Mouse (Mus musculus): ENCODE measurements at regions not wholly inside any gene's neighbourhood (a gene's known extent, or its start where the extent isn't known, plus 50 kb on each side); places are given as distances from the start of the nearest gene placed in this dataset.

- DNase-seq (ENCODE audit: low read depth, low spot score), result no peak
Observed at GRCm38 (mm10) chr15:94049638-94050273, 415.5 kb downstream of the Adamts20 start.

- DNase-seq (ENCODE audit: low read depth, low spot score), result peak; percentile 55
Observed at GRCm38 (mm10) chr15:94046186-94046585, 419.0 kb downstream of the Adamts20 start.

GRCm38 (mm10) chr15:94045131-94045756 lies 420.0 kb downstream of the Adamts20 start:
- peak; percentile 77 for DNase-seq (ENCODE audit: low read depth, low spot score)

GRCm38 (mm10) chr15:94032957-94033356 lies 432.3 kb downstream of the Adamts20 start:
- peak; percentile 67 for DNase-seq (ENCODE audit: low read depth, low spot score)

DNA sequence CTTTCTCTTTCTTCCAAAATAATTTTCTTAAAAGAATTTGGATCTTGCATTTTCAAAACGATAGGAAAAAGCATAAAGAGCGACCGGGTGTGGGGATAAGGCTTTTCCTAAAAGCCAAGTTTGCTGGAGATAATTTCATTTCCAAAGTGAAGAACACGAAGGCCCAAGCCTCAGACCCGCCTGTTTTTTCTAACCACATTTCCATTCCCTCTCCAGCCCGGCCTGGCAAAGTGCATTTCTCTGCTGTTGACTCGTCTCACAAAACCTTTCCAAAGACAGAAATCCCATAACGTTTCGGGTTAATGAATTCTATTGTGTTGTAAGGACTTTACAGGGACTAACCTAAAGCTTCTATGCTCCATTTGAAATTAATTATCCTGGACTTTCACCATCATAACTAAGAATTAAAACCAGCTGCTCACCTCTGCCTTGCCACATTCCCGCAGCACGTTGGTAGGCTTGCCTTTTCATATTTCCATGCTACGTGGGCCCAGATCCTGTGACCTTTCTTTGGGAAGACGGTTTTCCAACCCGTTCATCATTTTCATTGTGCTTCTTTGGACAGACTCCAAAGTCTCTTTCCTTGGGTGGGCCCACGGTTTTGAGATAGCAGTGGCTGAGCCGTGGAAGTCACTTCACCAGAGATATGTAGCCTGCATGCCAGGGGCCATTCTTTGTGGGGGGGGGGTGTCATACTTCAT lies 430.5 kb upstream of the Prickle1 start:
- no peak for DNase-seq (ENCODE audit: low read depth, low spot score)

GRCm38 (mm10) chr15:94025239-94025971 lies 429.7 kb upstream of the Prickle1 start:
- DNase-seq (ENCODE audit: low read depth, low spot score), result no peak

GRCm38 (mm10) chr15:94024806-94025205 lies 429.1 kb upstream of the Prickle1 start:
- DNase-seq (ENCODE audit: low read depth, low spot score), result no peak

DNA sequence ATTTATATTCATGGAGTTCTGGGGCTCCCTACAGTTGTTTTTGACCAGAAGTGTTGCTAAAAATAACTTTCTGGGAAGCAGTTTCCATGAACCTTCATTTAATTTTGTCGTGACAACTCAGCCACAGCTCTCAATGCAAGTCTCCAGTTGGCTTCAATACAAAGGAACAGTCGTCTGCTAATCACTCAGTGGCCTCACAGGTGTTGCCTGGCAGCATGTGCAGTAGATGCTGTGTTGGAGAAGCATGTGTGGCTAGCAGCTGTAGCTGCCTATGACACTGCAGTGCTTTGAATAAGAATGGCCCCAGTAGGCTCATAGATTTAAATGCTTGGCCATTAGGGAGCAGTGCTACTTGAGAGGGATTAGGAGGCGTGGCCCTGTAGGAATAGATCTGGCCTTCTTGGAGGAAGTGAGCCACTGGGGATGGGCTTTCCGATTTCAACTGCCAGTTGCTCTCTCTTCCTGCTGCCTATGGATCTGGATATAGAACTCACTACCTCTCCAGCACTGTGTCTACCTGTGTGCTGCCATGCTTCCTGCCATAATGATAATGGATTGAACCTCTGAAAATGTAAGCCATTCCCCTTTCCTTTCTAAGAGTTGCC lies 428.5 kb upstream of the Prickle1 start:
- no peak for DNase-seq (ENCODE audit: low read depth, low spot score)

DNA sequence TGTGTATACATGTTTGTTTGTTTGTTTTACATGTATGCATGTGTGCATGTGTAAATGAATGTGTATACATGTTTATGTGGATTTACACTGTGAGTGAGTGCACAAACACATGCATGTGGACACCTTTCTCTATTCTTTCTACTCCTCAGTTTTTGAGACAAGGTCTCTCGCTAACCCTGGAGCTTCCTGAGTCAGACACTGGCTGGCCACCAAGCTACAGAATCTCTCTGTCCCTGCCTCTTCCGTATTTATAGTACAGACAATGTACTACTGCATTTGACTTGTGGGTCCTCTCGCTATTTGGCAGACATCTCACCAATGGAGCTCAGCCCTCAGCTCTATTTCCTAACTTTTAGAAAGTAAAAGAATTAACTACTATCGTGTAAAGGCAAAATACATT lies 427.8 kb upstream of the Prickle1 start:
- no peak for DNase-seq (ENCODE audit: low read depth, low spot score)

GRCm38 (mm10) chr15:94017814-94018213 lies 422.1 kb upstream of the Prickle1 start:
- no peak for DNase-seq (ENCODE audit: low read depth, low spot score)

- DNase-seq (ENCODE audit: low read depth, low spot score), result peak; percentile 71
Observed at GRCm38 (mm10) chr15:94011499-94011898, 415.8 kb upstream of the Prickle1 start.

DNA sequence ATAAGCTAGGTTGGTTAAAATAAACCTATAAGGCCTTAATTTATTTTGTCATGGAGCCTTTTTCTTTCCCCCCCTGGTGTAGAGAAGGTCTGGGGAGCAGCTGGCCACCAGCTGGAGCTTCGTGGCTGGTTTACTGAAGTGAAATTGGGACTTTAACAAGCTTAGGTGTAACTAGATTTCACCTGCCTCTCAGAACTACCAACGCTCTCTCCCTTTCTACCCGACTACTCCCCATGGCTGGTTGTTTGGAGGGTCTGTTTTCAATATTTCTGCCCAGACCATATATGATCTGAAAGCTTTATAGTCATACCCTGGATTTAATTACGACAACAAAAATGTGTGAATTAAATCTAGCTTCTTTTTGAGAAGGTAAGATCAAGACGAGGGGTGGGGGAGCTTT lies 410.4 kb upstream of the Prickle1 start:
- DNase-seq (ENCODE audit: low read depth, low spot score), result no peak

DNA sequence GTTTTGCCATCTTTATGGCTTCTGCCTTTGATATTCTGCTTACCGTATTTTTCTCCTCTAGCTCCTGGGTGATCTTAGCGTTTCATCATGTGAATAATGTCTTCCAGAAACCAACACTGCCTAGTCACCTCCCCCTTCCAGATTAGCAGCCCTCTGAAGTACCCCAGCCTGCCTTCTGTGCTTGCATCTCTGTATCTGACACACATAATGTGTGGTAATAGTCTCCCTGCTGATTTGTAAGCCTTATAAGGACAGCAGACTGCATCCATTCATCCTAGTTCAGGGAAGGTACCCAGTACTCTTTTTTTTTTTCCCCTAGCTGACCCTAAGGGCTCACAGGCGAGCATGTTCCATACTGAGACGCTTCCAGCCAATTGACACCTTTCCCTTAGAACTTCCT lies 409.2 kb upstream of the Prickle1 start:
- DNase-seq (ENCODE audit: low read depth, low spot score), result no peak

- DNase-seq (ENCODE audit: low read depth, low spot score), result no peak
Observed at GRCm38 (mm10) chr15:94003145-94003544, 407.5 kb upstream of the Prickle1 start.

- DNase-seq (ENCODE audit: low read depth, low spot score), result no peak
Observed at GRCm38 (mm10) chr15:93994542-93994941, 398.9 kb upstream of the Prickle1 start.

GRCm38 (mm10) chr15:93990139-93990538 lies 394.4 kb upstream of the Prickle1 start:
- no peak for DNase-seq (ENCODE audit: low read depth, low spot score)

- no peak for DNase-seq (ENCODE audit: low read depth, low spot score)
Observed at GRCm38 (mm10) chr15:93988367-93988766, 392.7 kb upstream of the Prickle1 start.

- no peak for DNase-seq (ENCODE audit: low read depth, low spot score)
Observed at GRCm38 (mm10) chr15:93986631-93987429, 391.1 kb upstream of the Prickle1 start.

- no peak for DNase-seq (ENCODE audit: low read depth, low spot score)
Observed at GRCm38 (mm10) chr15:93982091-93982490, 386.4 kb upstream of the Prickle1 start.

- no peak for DNase-seq (ENCODE audit: low read depth, low spot score)
Observed at GRCm38 (mm10) chr15:93977494-93977893, 381.8 kb upstream of the Prickle1 start.

GRCm38 (mm10) chr15:93974727-93975126 lies 379.0 kb upstream of the Prickle1 start:
- DNase-seq (ENCODE audit: low read depth, low spot score), result no peak
